In genomic region chr6:137169171-137169968, GRCm38 (mm10) we compare ENCODE assay signal across 8 mouse cellular contexts. TPM values are rescaled to one million over a fixed set of nuclear protein-coding genes. Genes with fewer than 3 reads are reported as not detected.
DNase-seq lines count a peak whose midpoint lies in the region; ATAC-seq lines count a peak whose summit lies in the region.

No protein-coding gene starts in this region.

- peak overlapping the region; percentile 61 for H3K4me3 ChIP-seq in intestine, embryonic 15.5 days (replicated peaks)

- intact Hi-C loops in left cerebral cortex, postnatal 10 days (cut with DNase I): loop anchor here (1.0 to 10.0 kb wide), 3 partner anchors 71 to 305 kb away; no protein-coding TSS in a partner anchor

- peak overlapping the region; percentile 93 for H3K4me2 ChIP-seq in intestine, embryonic 15.5 days (replicated peaks)

- H3K36me3 ChIP-seq in intestine, embryonic 15.5 days: no peaks in the 10 kb centered on the region

- ATAC-seq in intestine, embryonic 15.5 days: peak; percentile 95
- peak; percentile 98 for ATAC-seq in megakaryocyte progenitor cell, adult 5-6 weeks (replicated peaks; ENCODE audit: poor library complexity)

- H3K27ac ChIP-seq in intestine, embryonic 15.5 days: peak overlapping the region; percentile 48

- H3K9me3 ChIP-seq in intestine, embryonic 15.5 days: no peaks in the 10 kb centered on the region

- H3K4me1 ChIP-seq in intestine, embryonic 15.5 days (replicated peaks): no peaks in the 10 kb centered on the region

- under 1% methylated on average over 53 of the region's 53 CpGs for WGBS in intestine, embryonic 15.5 days

- H3K9ac ChIP-seq in intestine, embryonic 15.5 days: peak overlapping the region; percentile 69

- peak; percentile 96 for DNase-seq in adrenal gland, adult 2 months
- DNase-seq in embryo, embryonic 10 days (ENCODE audit: low spot score): peak; percentile 93
- peak; percentile 80 for DNase-seq in gastrocnemius, postnatal 25 days
- peak; percentile 88 to 93 for DNase-seq in left cerebral cortex, postnatal 10 days (ENCODE audit: extremely low spot score in 1 of 2, low spot score in 2 of 2)
- peak; percentile 94 to 97 for DNase-seq in right cerebral cortex, adult 2 months (ENCODE audit: low spot score in 2 of 2)
- DNase-seq in urinary bladder, adult 2 months (ENCODE audit: low spot score): peak; percentile 90

- H3K27me3 ChIP-seq in intestine, embryonic 15.5 days (replicated peaks): no peaks in the 10 kb centered on the region

RNA-seq across cellular contexts. Expression of gene Rerg, which starts 0.9 kb away (rescaled TPM):
- 100 to 1,000 TPM in 1 of 2 experiments, 10 to 100 TPM in 1; 92.5 to 190 TPM for total RNA-seq in adrenal gland, adult 2 months (2021)
- polyA plus RNA-seq in adrenal gland, adult 2 months (2012; rRNA removed): 180 and 195 TPM in 2 replicates
- 1 to 10 TPM in 1 of 2 experiments, under 1 TPM in 1; 0.97 to 1.1 TPM for total RNA-seq in gastrocnemius, postnatal 25 days (2021)
- 19.6 and 22.7 TPM in 2 replicates for polyA plus RNA-seq in intestine, embryonic 15.5 days (2015; fragmentation: Nextera tagmentation; extraction: Ambion mirVana)
- total RNA-seq in left cerebral cortex, postnatal 10 days (2021): 1 to 10 TPM; 6.6 to 7.8 TPM
- 0.22 TPM in 1 of 2 replicates, not detected in the other for total RNA-seq in megakaryocyte progenitor cell, adult 5-6 weeks (2015)
- total RNA-seq in megakaryocyte progenitor cell, adult 5-6 weeks (2017): not detected in 2 replicates
- polyA plus RNA-seq in urinary bladder, adult 2 months (2012; rRNA removed): 33.0 and 38.2 TPM in 2 replicates

Comparison
In these comparisons a context has a peak if more than half of its experiments do, and no peak if none do; other contexts are left out.
1. Peak in every context shown above with its lines: DNase-seq, ATAC-seq, H3K4me3 ChIP-seq and H3K27ac ChIP-seq.
2. RNA of gene Rerg, which starts 0.9 kb away (total RNA-seq): 92.5 to 190 TPM in adrenal gland, adult 2 months; 6.6 to 7.8 TPM in left cerebral cortex, postnatal 10 days, 0.97 to 1.1 TPM in gastrocnemius, postnatal 25 days and 0.22 TPM in megakaryocyte progenitor cell, adult 5-6 weeks; every median in the first group is over 10 times any median in the second.